Mouse (Mus musculus): ENCODE results near the gene Ifitm5. TPM values are rescaled to one million over a fixed set of nuclear protein-coding genes. Genes with fewer than 3 reads are reported as not detected.

Gene Ifitm5
- polyA plus RNA-seq (2012; rRNA removed), result 0.67 and 1.3 TPM in 2 replicates

DNA sequence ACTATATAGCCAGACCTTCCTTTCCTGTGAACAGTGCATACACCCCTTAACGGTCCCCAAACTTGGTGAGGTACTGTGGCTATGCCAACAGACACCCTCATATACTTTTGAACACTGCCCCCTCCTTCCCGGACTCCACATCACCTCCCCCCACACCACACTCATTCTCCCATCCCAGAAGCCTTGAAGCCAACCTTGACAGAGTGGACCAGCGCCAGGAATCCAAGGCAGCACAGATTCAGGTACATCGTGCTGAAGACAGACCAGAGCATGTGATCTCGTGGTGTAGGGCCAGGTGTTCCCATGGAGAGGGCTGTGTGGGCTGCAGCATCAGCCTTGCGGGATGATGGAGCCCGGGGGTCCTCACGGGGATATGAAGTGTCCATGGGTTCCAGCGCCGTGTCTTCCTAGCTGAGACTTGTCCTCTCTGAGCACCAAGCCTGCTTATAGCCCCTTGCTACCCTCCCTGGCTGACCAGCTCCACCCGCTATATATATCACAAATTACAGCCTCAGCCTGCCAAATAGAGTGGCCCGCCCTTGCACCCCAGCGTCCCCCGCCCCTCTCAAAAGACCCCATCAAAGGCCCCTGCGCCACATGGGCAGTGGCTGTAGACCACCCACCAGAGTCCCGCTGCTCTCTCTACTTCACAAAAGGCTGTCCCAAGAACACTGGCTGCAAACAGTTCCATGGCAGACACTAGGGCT lies at the start of gene Ifitm5:
Gene Ifitm5 (minus strand): TSS at position 468 of the 707 bp plus-strand sequence.

DNA sequence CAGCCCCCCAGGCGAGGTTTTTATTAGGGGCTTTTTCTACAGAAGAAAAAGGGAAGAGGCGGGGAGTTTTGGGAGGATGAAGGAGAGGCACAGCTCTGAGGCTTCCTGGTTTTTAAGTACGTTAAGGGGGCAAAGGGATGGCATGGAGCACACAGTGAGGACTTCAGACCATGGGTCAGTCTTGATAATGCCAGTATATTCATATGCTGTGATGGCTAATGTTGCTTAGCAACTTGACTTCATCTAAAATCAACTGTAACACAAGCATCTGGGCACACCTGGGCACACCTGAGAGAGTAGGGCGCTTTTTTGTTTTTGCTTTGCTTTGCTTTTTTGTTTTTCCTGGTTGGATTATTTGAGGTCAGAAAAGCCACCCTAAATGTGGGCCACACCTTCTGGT lies 16.8 kb upstream of the Ifitm5 start, which contains the start of gene Ifitm1:
Gene Ifitm1 (plus strand): TSS at position 301 of the 400 bp plus-strand sequence.

DNA sequence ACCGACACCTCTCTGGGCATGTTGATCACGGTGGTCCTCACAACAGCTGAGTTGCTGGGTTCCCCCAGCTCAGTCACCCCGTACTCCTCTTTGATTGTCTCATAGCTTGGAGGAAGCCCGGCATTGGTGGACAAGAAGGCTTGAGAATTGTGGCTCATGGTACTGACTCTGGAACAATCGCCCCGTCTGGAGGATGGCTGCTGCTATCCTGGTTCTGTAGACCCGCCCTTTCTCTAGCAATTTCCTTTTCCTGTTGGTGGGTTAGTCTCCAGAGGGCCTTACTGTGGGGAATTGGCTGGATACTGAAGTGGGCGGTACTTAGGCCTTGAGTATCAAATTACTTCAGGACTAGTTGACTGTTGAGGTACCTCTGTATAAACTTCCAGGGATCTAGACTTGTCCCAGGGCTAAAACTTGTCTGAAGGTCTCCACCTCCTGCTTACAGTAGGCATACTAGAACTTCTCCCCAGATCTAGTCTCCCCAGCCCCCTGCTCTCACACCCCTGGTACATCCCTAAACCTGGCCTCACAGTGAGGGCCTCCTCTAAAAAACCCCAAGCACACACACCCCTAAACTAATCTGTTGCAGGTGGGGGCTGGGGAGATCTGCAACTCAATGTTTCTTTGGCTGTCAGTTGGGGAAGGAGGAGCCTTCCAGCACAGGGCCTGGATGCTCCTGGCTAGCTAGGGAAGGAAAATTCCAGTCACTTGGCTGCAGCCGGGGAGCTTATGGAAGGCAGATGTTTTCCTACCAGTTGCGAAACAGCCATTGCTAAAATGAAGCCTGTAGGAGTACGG lies 5.9 kb upstream of the Ifitm5 start, which contains the start of the genes Gm45717 and Ifitm2:
Gene Gm45717 (minus strand): TSS at position 180 of the 798 bp plus-strand sequence.
Gene Ifitm2 (minus strand): TSS at position 230 of the 798 bp plus-strand sequence.

DNA sequence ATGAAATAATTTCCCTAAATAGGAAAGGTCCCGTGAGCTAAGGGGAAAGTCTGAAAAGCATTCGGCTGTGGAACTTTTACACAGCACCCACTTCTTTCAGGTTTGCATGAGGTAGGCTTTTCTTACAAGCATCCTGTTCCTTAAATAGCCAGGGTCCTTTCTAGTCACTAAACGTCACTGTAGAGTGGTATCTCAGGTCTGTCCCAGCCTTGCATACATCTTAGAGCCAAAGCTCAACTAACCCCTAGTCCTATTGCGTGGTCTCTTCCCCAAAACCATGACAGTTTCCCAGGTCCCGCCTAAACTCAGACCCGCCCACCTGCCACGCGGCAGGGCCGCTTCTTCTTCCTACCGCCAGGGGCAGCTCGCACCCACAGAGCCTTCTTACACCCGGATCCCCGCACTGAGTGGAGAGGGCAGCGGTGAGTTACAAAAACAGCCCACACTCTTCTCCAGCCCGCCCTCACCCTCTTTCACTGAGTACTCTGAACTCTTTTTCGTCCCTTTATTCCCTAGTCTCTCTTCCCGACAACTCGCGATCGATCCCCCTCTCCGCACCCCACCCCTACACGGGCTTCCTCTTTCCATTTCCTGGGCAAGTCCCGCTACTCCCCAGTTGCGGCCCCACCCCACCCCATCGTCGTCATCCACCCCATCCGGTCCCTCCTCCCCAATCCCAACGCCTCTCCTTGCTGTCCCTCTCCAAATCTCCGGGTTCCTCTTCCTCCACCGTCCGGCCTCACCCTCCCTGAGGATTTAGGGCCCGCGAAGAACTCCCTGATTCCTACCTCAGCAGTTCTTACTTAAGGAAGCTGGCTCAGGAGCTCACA lies 8.7 kb downstream of the Ifitm5 start, which contains the start of gene Pgghg:
Gene Pgghg (plus strand): TSS at position 170 of the 830 bp plus-strand sequence.

DNA sequence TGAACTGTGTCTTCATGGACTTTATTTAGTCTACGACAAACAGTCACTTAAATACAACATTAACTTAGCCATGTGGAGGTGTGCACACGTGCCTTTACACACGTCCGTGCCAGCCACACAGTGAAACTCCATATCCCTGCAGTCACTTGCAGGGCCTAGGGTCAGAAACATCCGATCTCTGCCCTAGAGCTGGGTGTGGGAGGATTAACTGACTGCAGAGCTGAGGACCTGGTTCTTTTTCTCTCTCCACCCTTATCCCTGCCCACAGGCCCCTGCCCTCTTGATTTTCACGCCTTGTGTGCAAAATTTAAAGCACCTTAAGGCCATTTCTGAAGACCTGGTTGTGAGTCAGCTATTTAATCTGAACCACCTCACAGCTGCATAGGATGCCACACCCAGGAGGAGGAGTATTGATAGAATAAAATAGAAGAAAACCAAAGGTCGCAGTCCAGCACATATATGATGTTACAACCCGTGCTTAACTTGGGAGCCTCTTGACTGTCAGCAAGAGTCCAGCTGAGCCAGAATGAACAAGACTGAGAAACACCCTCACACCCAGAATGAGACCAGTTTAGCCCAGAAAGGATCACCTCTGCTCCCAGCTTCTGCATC lies 29.6 kb downstream of the Ifitm5 start, which contains the start of gene Nlrp6:
Gene Nlrp6 (plus strand): TSS at position 485 of the 612 bp plus-strand sequence.

DNA sequence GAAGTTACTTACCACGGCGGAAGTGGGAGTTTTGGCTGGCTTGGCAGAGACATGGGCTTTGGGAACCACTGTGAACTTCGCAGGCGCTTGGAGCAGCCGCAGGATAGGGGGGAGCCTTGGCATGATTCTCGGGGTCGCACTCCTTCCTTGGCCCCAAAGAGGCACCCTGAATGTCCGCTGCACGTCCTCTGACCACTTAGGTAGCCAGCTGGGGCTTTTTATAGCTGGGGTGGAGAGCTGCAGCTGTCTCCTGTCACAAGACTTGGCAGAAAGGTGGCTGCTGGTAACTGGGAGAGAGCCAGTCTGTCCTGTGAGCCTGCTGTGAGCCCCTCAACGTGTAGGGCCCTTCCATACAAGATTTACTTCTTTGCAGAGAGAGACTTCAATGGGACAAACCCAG lies 49.9 kb downstream of the Ifitm5 start, which contains the start of gene Cox8b:
Gene Cox8b (minus strand): TSS at position 227 of the 400 bp plus-strand sequence.

Other genes starting within 250 kb of the Ifitm5 start
- gene Cyp2e1, start 186.6 kb downstream of the Ifitm5 start, polyA plus RNA-seq (2012; rRNA removed), result 0.06 and 0.75 TPM in 2 replicates
- 0.15 TPM in 1 of 2 replicates, not detected in the other for gene Syce1, start 162.4 kb downstream of the Ifitm5 start, polyA plus RNA-seq (2012; rRNA removed)
- 0.01 and 0.02 TPM in 2 replicates for gene Zfp941, start 128.1 kb downstream of the Ifitm5 start, polyA plus RNA-seq (2012; rRNA removed)
- gene Urah, start 115.3 kb downstream of the Ifitm5 start, polyA plus RNA-seq (2012; rRNA removed), result 24.9 and 25.9 TPM in 2 replicates
- not detected in 2 replicates for gene Scgb1c1, start 104.7 kb downstream of the Ifitm5 start, polyA plus RNA-seq (2012; rRNA removed)
- gene Odf3, start 102.5 kb downstream of the Ifitm5 start, polyA plus RNA-seq (2012; rRNA removed), result not detected in 2 replicates
- not detected in 2 replicates for gene Gm45785, start 94.0 kb downstream of the Ifitm5 start, polyA plus RNA-seq (2012; rRNA removed)
- gene Ric8a, start 93.3 kb downstream of the Ifitm5 start, polyA plus RNA-seq (2012; rRNA removed), result 38.8 and 38.9 TPM in 2 replicates
- gene Bet1l, start 92.7 kb downstream of the Ifitm5 start, polyA plus RNA-seq (2012; rRNA removed), result 7.5 and 8.6 TPM in 2 replicates
- gene Psmd13, start 68.3 kb downstream of the Ifitm5 start, polyA plus RNA-seq (2012; rRNA removed), result 26.4 and 30.2 TPM in 2 replicates
- 12.7 and 14.2 TPM in 2 replicates for gene Sirt3, start 68.0 kb downstream of the Ifitm5 start, polyA plus RNA-seq (2012; rRNA removed)
- gene Cox8b, start 49.8 kb downstream of the Ifitm5 start, polyA plus RNA-seq (2012; rRNA removed), result 24.9 and 30.2 TPM in 2 replicates
- gene Nlrp6, start 29.4 kb downstream of the Ifitm5 start, polyA plus RNA-seq (2012; rRNA removed), result 0.08 and 0.19 TPM in 2 replicates
- gene Pgghg, start 8.9 kb downstream of the Ifitm5 start, polyA plus RNA-seq (2012; rRNA removed), result 13.5 and 15.5 TPM in 2 replicates
- not detected in 2 replicates for gene Gm45717, start 5.6 kb upstream of the Ifitm5 start, polyA plus RNA-seq (2012; rRNA removed)
- 255 and 272 TPM in 2 replicates for gene Ifitm2, start 5.7 kb upstream of the Ifitm5 start, polyA plus RNA-seq (2012; rRNA removed)
- gene Ifitm1, start 16.9 kb upstream of the Ifitm5 start, polyA plus RNA-seq (2012; rRNA removed), result 46.7 and 48.2 TPM in 2 replicates
- gene Ifitm3, start 60.5 kb upstream of the Ifitm5 start, polyA plus RNA-seq (2012; rRNA removed), result 83.2 and 93.7 TPM in 2 replicates
- 0.83 and 1.1 TPM in 2 replicates for gene Ifitm6, start 67.6 kb upstream of the Ifitm5 start, polyA plus RNA-seq (2012; rRNA removed)
- gene Gm17387, start 78.8 kb upstream of the Ifitm5 start, polyA plus RNA-seq (2012; rRNA removed), result not detected in 2 replicates
- gene B4galnt4, start 110.8 kb upstream of the Ifitm5 start, polyA plus RNA-seq (2012; rRNA removed), result 1.2 and 1.6 TPM in 2 replicates
- gene Pkp3, start 127.9 kb upstream of the Ifitm5 start, polyA plus RNA-seq (2012; rRNA removed), result 87.1 and 93.8 TPM in 2 replicates
- gene Sigirr, start 150.3 kb upstream of the Ifitm5 start, polyA plus RNA-seq (2012; rRNA removed), result 18.7 and 23.0 TPM in 2 replicates
- 18.4 and 22.0 TPM in 2 replicates for gene Ano9, start 167.5 kb upstream of the Ifitm5 start, polyA plus RNA-seq (2012; rRNA removed)
- 9.4 and 13.8 TPM in 2 replicates for gene Ptdss2, start 172.1 kb upstream of the Ifitm5 start, polyA plus RNA-seq (2012; rRNA removed)
- 80.4 and 88.4 TPM in 2 replicates for gene Rnh1, start 222.6 kb upstream of the Ifitm5 start, polyA plus RNA-seq (2012; rRNA removed)
- 44.2 and 44.7 TPM in 2 replicates for gene Hras, start 243.7 kb upstream of the Ifitm5 start, polyA plus RNA-seq (2012; rRNA removed)
- gene Lrrc56, start 243.9 kb upstream of the Ifitm5 start, polyA plus RNA-seq (2012; rRNA removed), result 2.5 and 2.6 TPM in 2 replicates